Mouse (Mus musculus): ENCODE measurements around the gene Fdxr. TPM values are rescaled to one million over a fixed set of nuclear protein-coding genes. Genes with fewer than 3 reads are reported as not detected.
A peak's percentile ranks its signal among the peaks of the same experiment; 100 is the strongest.

Fdxr gene
- 10 to 100 TPM; 19.0 to 19.9 TPM for total RNA-seq (2021)
- long read RNA-seq, transcript Fdxr-201 (12 exons, 1,948 nt): major isoform, 9 of 21 reads
- long read RNA-seq, partial matches to known transcripts: 1 of 21 reads
- long read RNA-seq, other reads (novel, unspliced or antisense): 10 of 21 reads

GRCm38 (mm10) chr11:115276780-115277603 is at the start of gene Fdxr:
TSS of gene Fdxr (minus strand) at chr11:115277050.
- DNase-seq (ENCODE audit: low spot score in 2 of 2): peak; percentile 93 to 100

GRCm38 (mm10) chr11:115323354-115323753 is 46.5 kb upstream of the Fdxr start:
- no peak for DNase-seq (ENCODE audit: low spot score in 2 of 2)

GRCm38 (mm10) chr11:115321906-115322693 is 45.2 kb upstream of the Fdxr start, which contains the start of gene Ush1g:
TSS of gene Ush1g (minus strand) at chr11:115322041.
- peak in 1 of 2 experiments; percentile 31 for DNase-seq (ENCODE audit: low spot score in 2 of 2)

DNA sequence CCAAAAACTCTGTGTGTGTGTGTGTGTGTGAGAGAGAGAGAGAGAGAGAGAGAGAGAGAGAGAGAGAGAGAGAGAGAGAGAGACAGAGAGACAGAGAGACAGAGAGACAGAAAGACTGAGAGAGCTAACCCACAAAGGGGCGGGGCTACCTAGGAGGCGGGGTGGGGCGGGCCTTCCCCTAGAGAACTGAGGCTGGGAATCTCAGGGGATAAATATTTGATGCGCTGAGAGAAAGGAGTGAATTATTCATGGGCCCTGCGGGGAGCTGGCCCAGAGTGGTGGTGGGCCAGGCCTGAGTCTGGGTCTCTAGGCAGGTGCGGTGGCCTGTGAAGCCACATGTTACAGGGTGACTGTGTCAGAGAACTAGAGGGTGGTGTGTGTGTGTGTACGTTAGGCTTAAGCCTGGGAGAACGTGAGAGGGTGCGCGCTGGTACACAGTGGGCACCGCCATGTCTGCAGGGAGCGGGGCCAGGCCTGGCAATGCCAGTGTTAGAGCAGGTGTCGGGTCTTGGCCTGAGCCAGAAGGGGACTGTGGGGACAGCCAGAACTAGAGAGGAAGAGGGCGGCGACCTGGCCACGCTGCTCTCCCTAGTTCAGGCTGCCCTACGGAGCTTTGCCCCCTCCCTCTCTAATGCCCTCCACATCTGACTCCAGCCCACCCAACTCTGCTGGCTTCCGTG is 43.0 kb upstream of the Fdxr start:
- no peak for DNase-seq (ENCODE audit: low spot score in 2 of 2)

DNA sequence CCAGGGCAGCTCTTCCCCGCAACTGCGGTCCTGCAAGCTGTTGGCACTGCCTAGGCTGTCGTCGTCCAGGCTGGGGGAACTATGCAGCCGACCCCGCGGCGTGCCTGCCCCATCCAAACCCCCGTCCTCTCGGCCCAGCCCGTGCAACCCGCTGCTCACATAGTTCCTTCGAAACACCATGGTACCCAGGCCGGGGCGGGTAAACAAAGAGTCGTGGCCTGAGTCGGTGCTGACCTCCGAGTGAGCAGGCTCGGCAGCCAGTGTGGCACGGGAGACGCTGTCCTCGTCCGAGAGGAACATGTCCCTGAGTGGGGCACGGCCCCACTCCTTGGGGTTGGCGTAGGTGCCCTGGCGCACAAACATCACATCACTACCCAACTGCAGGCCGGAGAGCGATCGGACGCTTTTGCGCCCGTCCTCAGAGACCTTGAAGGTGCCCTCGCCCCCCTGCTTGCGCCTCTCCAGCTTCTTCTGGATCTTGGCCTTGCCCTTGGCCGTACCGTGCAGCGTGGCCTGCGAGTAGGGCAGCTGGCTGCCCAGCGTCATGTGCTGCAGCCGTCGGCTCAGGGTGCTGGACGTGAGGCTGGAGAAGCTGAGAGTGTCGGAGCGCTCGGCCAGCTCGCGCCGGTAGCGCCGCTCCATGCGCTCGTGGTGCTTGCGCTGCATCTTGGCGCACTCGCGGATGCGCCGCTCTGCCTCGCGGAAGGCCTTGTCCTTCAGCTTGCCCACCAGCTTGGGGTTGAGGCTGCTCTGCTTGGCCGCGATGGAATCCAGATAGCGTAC is 41.6 kb upstream of the Fdxr start:
- no peak for DNase-seq (ENCODE audit: low spot score in 2 of 2)

DNA sequence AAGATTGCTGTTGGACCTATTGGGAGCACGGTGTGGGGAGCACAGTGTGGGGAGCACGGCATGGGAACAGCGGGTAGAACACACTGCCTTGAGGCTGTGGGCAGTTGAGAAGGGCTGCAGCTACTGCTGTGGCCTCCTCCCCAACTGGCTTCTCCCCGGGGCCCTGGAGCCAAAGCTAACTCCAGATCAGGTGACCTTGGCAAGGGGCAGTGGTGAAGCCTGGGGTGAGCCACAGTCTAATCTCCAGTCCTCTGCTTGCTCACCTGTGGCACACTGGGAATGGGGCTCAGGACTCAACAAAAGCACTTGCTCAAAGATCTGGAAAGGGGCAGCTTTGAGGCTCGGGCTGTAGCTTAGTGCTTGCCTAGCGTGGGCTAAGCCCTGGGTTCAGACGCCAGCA is 40.4 kb upstream of the Fdxr start:
- DNase-seq (ENCODE audit: low spot score in 2 of 2): no peak

DNA sequence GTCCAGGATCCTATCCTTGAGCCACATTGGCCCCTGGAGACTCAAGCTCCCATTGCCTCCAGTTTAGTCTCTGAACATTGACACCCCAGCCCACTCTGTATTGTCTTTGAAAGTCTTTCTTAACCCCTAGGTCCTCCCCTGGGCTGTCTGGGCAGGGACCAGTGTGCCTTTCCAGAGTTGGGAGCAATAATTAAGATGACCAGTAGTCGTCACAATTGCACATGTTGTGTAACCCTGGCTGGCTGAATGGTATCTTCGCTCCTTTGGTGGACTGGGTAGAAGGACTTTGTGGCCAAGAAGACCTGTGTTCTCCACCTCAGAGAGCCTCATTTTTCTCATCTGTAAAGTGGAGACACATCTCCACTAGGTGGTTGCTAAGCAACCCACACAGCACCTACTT is 37.4 kb upstream of the Fdxr start:
- DNase-seq (ENCODE audit: low spot score in 2 of 2): no peak

DNA sequence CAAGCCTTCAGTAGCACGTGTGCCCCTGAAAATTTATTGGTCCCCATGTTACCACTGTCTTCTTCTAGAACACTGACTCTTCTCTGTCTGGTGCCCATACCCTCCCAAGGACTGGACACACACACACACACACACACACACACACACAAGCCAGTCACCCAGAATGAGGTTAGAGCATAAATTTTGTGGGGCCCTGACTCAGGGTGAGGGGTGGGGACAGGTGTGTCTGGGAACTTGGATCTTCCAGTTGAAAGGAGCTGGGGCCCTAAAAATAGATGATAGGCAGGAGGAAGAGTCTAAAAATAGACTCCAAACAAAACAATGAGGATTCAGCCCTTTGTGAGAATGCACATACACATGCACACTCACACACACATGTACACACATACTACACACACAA is 31.9 kb upstream of the Fdxr start:
- no peak for DNase-seq (ENCODE audit: low spot score in 2 of 2)

DNA sequence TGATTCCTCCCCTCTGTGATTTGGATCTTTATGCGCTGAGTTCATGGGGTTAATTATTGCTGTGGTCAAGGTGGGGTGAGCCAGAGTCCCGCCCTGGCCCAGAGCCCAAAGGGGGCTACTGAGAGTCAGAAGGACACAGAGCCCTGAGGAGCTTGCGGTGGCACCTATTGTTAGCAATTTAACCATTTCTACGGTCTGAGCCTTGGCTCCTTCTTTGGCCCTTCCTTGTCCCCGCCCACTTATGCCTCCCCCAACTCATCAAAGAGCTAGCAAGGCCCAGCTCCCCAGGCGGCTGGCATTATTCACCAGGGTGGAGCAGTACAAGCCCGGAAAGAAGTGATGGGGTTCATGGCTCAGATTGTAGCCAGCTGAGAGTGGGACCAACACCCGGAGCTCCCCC is 30.0 kb upstream of the Fdxr start, which contains the start of gene Otop2:
Gene Otop2, plus strand, starts transcription at position 301 of the 400 bp plus-strand sequence.
- no peak for DNase-seq (ENCODE audit: low spot score in 2 of 2)

DNA sequence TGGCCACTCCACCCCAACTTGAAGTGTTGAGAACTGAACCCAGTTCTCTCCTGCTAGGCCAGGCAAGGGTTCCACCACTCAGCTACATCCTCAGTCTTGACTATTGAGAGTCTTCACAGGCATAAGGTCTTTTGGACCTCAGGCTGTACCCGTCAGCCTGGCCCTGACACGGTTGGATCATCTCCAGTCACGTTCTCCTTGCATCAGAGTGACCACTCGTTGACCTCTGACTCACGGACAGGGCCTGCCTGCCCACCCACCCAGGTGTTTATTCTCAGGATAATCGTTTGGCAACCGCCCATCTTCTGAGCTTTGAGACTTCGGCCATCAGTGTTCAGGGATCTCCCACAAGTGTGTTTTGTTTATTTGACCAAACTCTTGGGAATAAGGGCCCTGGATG is 26.3 kb upstream of the Fdxr start:
- no peak for DNase-seq (ENCODE audit: low spot score in 2 of 2)

- no peak for DNase-seq (ENCODE audit: low spot score in 2 of 2)
Observed at GRCm38 (mm10) chr11:115301351-115301750, 24.5 kb upstream of the Fdxr start.

- DNase-seq (ENCODE audit: low spot score in 2 of 2): no peak
Observed at GRCm38 (mm10) chr11:115300745-115301144, 23.9 kb upstream of the Fdxr start.

GRCm38 (mm10) chr11:115298160-115298559 is 21.3 kb upstream of the Fdxr start:
- DNase-seq (ENCODE audit: low spot score in 2 of 2): no peak

DNA sequence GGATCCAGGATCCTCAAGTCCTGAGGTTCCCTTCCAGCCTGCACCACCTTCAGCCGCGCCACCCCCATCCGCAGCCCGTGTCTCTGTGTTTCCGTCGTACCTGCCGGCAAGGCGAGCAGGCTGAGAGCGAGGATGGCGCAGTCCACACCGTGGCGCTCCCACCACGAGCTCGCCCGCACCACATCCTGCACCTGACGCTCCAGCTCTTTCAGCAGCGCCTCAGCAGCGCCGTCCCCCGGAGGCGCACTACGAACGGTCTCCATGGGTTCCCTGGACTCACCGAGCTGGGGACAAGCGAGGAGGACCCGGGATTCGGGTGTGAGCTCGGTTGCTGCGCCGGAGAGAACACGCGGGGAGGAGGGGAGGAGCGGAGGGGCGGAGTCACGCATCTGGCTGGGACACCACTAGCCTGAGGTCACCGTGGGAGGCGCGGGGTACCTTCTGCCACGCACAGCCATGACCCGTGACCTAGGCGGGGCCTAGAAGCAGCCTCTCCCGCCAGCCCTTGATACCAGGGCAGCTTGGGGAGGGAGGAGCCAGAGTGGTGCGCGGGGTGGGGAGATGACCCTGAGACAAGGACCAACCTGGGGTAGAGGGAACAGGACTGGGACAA is 20.5 kb upstream of the Fdxr start, which contains the start of gene Fads6:
Gene Fads6, minus strand, starts transcription at position 450 of the 613 bp plus-strand sequence.
- peak; percentile 61 to 77 for DNase-seq (ENCODE audit: low spot score in 2 of 2)

DNA sequence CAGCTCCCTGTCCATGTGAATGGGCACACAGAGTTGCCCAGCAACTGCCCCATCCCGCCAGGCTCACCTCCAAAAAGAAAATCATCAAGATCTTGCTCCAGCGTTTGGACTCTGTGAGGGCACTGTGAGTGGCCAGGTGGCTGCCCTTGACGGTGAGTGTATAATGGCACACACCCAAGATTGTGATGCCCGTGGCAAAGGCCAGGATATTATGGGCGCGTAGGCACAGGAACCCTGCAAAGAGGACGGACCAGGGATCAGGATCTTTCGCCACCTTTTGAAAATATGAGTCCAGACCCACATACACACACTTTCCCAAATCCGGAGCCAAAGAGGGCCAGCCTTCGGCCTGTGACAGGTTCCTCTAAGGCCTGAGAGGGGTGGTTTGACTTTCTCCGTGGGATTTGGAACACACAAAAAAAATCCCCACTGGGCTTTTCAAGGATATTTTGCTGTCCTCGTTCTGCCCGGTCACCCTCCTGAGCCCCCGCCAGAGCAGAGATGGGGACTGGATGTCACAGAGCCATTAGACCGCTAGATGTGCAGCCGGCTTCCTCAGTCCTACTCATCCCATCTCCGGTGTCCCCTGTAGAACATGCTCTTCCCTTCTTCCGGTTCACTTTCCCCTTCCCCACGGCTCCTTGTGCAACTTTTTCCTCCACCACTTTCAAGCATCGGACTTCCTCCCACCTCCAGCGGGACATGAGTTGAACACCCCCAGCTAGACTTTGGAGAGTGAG is 19.8 kb upstream of the Fdxr start:
- DNase-seq (ENCODE audit: low spot score in 2 of 2): no peak

DNA sequence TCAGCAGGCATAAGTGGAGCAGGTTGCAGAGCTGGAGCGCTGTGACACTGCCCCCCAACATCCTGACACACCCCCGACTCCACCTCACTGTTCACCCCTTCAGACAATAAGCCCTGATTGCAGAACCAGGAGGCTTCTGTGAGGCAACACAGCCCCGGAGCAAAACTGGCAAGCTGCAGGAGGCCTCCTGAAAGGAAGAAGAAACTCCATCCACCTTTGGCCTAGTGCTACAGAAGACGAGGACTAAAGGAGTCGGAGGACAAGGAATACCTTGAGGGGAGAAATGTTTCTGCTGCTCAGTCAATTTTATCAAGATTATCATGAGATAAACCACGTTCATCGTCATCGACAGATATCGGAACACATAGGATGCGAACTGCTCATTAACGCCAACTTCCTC is 19.1 kb upstream of the Fdxr start:
- no peak for DNase-seq (ENCODE audit: low spot score in 2 of 2)

- DNase-seq (ENCODE audit: low spot score in 2 of 2): no peak
Observed at GRCm38 (mm10) chr11:115292631-115293375, 16.0 kb upstream of the Fdxr start.

GRCm38 (mm10) chr11:115291503-115291902 is 14.7 kb upstream of the Fdxr start:
- DNase-seq (ENCODE audit: low spot score in 2 of 2): no peak

DNA sequence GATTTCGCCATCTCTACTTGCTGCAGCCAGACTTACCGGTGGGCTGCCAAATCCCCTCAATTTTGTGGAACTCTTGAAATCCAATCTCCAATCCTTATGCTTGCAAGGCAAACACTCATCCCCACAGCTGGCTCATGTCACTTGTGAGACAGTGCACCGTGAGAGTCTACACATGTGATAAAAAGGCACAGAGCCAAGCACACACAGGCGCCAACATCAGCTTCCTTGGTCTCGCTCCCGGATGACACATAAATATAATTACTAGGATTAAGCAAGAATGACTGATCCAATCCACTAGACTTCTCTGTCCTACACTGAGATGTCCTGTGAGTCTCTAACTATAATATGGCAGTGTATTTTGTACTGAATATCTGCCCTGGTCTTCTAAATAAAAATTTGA is 14.1 kb upstream of the Fdxr start:
- DNase-seq (ENCODE audit: low spot score in 2 of 2): no peak
